Mouse (Mus musculus): ENCODE results near the gene Zfp408. TPM values are rescaled to one million over a fixed set of nuclear protein-coding genes. Genes with fewer than 3 reads are reported as not detected.

Gene Zfp408
- polyA plus RNA-seq, 1 experiment from 2014 or later = 12.7 TPM

DNA sequence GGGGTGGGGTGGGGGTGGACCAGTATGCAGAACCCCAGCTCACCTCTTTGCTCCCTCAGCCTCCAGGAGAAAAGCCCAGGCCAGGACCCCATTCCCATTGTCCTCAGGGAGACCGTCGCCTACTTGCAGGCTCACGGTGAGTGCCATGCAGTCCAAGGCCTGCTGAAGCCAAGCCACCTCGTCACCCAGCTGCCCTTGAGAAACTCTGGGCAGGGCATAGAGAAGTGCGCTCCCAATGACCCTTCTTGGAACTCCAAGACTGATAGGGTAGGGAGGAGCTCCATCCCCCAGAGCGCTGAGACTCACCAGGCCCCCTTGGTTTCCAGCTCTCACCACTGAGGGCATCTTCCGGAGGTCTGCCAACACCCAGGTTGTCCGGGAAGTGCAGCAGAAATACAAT, 19.7 kb upstream of the Zfp408 start:
- Histone ChIP-seq H3K36me3 (peaks cover 91% of the 10 kb centered on the region), H3K9me3 (no peaks in the 10 kb centered on the region), H3K27ac (no peak overlapping the region), H3K4me2 (no peak overlapping the region), H3K4me1 (no peaks in the 10 kb centered on the region), H3K4me3 (no peak overlapping the region), H3K9ac (no peak overlapping the region), H3K27me3 (no peaks in the 10 kb centered on the region)
- ATAC-seq (ENCODE audit: insufficient number of reproducible peaks, low FRiP score, low TSS enrichment, low read depth) = no peak
- WGBS = 91% methylated on average over 8 of the region's 8 CpGs

GRCm38 (mm10) chr2:91667747-91668146, 18.2 kb upstream of the Zfp408 start:
- H3K9ac ChIP-seq = no peak overlapping the region
- H3K4me1 ChIP-seq = no peaks in the 10 kb centered on the region
- ATAC-seq (ENCODE audit: insufficient number of reproducible peaks, low FRiP score, low TSS enrichment, low read depth) = no peak
- no peaks in the 10 kb centered on the region for H3K9me3 ChIP-seq
- no peak overlapping the region for H3K27ac ChIP-seq
- peaks cover 91% of the 10 kb centered on the region for H3K36me3 ChIP-seq
- H3K4me3 ChIP-seq = no peak overlapping the region
- WGBS = 71% methylated on average over 2 of the region's 2 CpGs
- no peak overlapping the region for H3K4me2 ChIP-seq
- no peaks in the 10 kb centered on the region for H3K27me3 ChIP-seq

DNA sequence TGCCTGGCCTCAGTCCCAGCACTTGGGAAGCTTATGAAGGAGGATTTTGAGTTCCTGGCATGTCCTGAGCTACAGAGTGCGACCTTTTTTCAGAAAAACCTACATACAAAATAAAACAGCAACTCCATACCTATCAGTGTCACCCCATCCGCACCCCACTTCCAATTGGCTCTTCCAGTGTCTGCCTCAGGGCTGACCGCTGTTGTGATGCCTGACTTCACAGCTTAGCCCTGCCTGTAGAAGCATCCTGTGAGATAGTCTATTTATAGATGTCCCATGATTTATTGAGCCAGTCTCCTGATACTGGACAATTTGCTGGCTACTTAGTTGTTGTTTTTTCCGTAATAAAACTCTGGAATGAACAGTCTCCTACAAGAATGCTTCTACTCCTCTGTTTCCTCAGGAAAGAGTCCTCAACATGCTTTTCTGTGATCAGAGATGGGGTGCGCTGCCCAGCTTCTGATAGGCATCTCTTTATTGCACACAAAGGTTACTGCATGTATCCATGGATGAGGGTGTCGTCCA, 16.9 kb upstream of the Zfp408 start:
- Histone ChIP-seq H3K9ac (no peak overlapping the region), H3K27me3 (no peaks in the 10 kb centered on the region), H3K36me3 (peaks cover 91% of the 10 kb centered on the region), H3K9me3 (no peaks in the 10 kb centered on the region), H3K4me3 (no peak overlapping the region), H3K4me1 (no peaks in the 10 kb centered on the region), H3K27ac (no peak overlapping the region), H3K4me2 (no peak overlapping the region)
- 92% methylated on average over 6 of the region's 6 CpGs for WGBS
- no peak for ATAC-seq (ENCODE audit: insufficient number of reproducible peaks, low FRiP score, low TSS enrichment, low read depth)

GRCm38 (mm10) chr2:91664780-91665179, 15.2 kb upstream of the Zfp408 start:
- Histone ChIP-seq H3K4me3 (no peak overlapping the region), H3K4me1 (no peaks in the 10 kb centered on the region), H3K27me3 (no peaks in the 10 kb centered on the region), H3K9ac (no peak overlapping the region), H3K4me2 (no peak overlapping the region), H3K27ac (no peak overlapping the region), H3K36me3 (peaks cover 89% of the 10 kb centered on the region), H3K9me3 (no peaks in the 10 kb centered on the region)
- ATAC-seq (ENCODE audit: insufficient number of reproducible peaks, low FRiP score, low TSS enrichment, low read depth) = no peak

DNA sequence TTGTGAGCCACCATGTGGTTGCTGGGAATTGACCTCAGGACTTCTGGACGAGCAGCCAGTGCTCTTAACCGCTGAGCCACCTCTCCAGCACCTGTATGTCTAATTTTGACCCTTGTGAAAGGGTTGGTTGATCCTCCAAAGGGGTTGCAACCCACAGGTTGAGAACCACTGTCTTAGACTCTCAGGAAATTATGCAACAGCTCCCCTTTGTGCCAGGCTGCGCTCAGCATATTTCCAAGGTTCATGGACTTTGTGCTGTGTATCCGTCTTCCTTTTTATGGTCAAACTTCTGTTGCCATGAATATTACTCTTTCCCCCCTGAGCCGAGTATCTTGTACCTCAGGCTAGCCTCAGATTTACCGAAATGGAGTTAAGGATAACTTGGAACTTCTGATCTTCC, 11.4 kb upstream of the Zfp408 start:
- no peaks in the 10 kb centered on the region for H3K27me3 ChIP-seq
- H3K9me3 ChIP-seq = no peaks in the 10 kb centered on the region
- H3K4me1 ChIP-seq = no peaks in the 10 kb centered on the region
- H3K4me3 ChIP-seq = no peak overlapping the region
- WGBS = 92% methylated on average over 6 of the region's 6 CpGs
- peaks cover 92% of the 10 kb centered on the region for H3K36me3 ChIP-seq
- H3K27ac ChIP-seq = no peak overlapping the region
- H3K4me2 ChIP-seq = no peak overlapping the region
- no peak overlapping the region for H3K9ac ChIP-seq
- no peak for ATAC-seq (ENCODE audit: insufficient number of reproducible peaks, low FRiP score, low TSS enrichment, low read depth)

DNA sequence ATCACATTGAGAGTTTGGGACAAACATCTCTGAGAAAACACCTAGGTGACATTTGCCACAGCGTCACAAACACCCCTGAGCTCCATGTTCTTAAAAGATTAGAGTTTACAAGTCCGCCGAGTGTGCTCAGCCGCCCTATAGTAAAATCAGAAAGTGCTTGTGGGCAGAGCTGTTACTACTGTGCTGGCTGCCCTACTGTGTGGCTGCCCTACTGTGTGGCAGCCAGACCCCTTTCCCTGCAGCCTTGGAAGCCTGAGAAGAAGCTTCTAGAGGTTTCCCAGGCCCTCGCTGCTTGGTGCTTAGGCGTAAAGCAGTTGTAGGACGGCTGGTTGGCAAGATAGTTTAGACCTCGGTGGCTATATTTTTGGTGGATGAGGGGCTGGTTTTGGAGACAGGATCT, 10.1 kb upstream of the Zfp408 start:
- Histone ChIP-seq H3K4me2 (no peak overlapping the region), H3K27ac (no peak overlapping the region), H3K4me1 (no peaks in the 10 kb centered on the region), H3K36me3 (peaks cover 95% of the 10 kb centered on the region), H3K9me3 (no peaks in the 10 kb centered on the region), H3K27me3 (no peaks in the 10 kb centered on the region), H3K9ac (no peak overlapping the region), H3K4me3 (no peak overlapping the region)
- WGBS = 95% methylated on average over 8 of the region's 8 CpGs
- ATAC-seq (ENCODE audit: insufficient number of reproducible peaks, low FRiP score, low TSS enrichment, low read depth) = no peak

- no peak for ATAC-seq (ENCODE audit: insufficient number of reproducible peaks, low FRiP score, low TSS enrichment, low read depth)
- Histone ChIP-seq H3K9me3 (no peaks in the 10 kb centered on the region), H3K27ac (no peak overlapping the region), H3K4me3 (no peak overlapping the region), H3K27me3 (no peaks in the 10 kb centered on the region), H3K36me3 (peaks cover 85% of the 10 kb centered on the region), H3K4me1 (peaks cover 3% of the 10 kb centered on the region; the same call in 1 of the 2 replicates), H3K9ac (no peak overlapping the region), H3K4me2 (no peak overlapping the region)
- WGBS = 63% methylated on average over 8 of the region's 8 CpGs
Measured at GRCm38 (mm10) chr2:91656774-91657173, 7.2 kb upstream of the Zfp408 start.

DNA sequence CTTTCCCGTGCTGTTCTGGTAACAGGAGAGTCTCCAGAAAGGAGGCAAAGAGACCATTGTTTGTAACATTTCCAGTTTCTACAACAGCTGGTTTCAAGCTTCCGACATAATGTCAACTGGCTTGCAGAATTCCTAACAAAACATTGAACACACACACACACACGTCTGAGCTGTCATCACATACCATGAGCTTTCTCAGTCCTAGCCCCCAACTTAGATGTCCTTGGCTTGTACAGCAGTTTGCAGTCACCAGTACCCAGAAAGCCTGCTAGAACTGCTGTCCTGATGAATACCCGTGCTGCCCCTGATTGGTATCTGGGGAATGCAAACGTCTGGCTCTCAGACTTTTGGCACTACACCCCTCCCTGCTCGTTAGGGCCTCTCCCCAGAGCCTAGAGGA, 6.2 kb upstream of the Zfp408 start:
- H3K9me3 ChIP-seq = no peaks in the 10 kb centered on the region
- ATAC-seq (ENCODE audit: insufficient number of reproducible peaks, low FRiP score, low TSS enrichment, low read depth) = no peak
- peaks cover 12% of the 10 kb centered on the region for H3K4me1 ChIP-seq
- H3K4me3 ChIP-seq = no peak overlapping the region
- H3K27ac ChIP-seq = no peak overlapping the region
- peaks cover 77% of the 10 kb centered on the region for H3K36me3 ChIP-seq
- H3K4me2 ChIP-seq = no peak overlapping the region
- H3K9ac ChIP-seq = no peak overlapping the region
- WGBS = 56% methylated on average over 6 of the region's 6 CpGs
- H3K27me3 ChIP-seq = no peaks in the 10 kb centered on the region

DNA sequence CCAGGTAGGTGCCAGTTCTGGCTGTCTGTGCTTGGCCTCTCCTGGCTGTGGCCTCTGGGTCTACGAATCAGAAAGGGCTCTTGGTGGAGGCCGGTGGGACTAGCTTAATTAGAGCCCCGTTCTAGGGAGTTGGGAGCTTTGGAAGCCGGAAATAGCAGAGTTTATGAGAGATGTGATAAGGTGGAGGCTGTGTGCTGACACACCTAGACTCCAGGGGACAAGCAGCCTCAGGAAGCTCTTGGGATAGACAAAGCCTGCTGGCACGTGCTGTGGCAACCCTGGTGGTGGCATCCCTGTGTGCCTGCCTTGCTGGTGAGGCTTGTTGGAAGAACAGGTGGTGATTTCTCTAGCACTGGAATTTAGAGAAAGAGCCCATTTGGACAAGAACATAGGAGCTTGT, 5.8 kb upstream of the Zfp408 start:
- Histone ChIP-seq H3K9ac (no peak overlapping the region), H3K4me1 (peaks cover 15% of the 10 kb centered on the region), H3K27me3 (no peaks in the 10 kb centered on the region), H3K4me3 (no peak overlapping the region), H3K4me2 (no peak overlapping the region), H3K27ac (no peak overlapping the region), H3K9me3 (no peaks in the 10 kb centered on the region), H3K36me3 (peaks cover 76% of the 10 kb centered on the region)
- ATAC-seq (ENCODE audit: insufficient number of reproducible peaks, low FRiP score, low TSS enrichment, low read depth) = no peak
- 78% methylated on average over 5 of the region's 5 CpGs for WGBS

DNA sequence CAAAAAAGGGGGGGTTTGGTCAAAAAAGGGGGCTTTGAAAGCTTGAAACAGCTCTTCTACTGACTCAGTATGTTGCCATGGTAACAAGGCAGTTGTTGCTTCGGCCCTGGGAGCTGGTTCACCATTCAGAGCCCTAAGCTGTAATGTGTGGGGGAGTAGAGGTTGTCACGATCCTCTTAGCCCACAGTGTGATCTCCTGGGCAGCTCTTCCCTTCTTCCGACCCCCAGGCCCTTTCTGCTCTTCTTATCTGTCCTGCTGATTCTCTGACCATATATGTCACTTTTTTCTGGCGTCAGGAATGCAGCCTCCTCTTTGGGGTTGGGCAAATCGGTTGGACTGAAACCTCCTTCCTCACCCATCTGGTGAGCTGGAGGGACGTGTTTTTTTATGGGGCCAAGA, 3.3 kb upstream of the Zfp408 start:
- Histone ChIP-seq H3K27ac (no peak overlapping the region), H3K9ac (no peak overlapping the region), H3K36me3 (peaks cover 53% of the 10 kb centered on the region), H3K9me3 (no peaks in the 10 kb centered on the region), H3K27me3 (no peaks in the 10 kb centered on the region), H3K4me2 (no peak overlapping the region), H3K4me1 (peaks cover 25% of the 10 kb centered on the region), H3K4me3 (no peak overlapping the region)
- 63% methylated on average over 6 of the region's 6 CpGs for WGBS
- no peak for ATAC-seq (ENCODE audit: insufficient number of reproducible peaks, low FRiP score, low TSS enrichment, low read depth)

DNA sequence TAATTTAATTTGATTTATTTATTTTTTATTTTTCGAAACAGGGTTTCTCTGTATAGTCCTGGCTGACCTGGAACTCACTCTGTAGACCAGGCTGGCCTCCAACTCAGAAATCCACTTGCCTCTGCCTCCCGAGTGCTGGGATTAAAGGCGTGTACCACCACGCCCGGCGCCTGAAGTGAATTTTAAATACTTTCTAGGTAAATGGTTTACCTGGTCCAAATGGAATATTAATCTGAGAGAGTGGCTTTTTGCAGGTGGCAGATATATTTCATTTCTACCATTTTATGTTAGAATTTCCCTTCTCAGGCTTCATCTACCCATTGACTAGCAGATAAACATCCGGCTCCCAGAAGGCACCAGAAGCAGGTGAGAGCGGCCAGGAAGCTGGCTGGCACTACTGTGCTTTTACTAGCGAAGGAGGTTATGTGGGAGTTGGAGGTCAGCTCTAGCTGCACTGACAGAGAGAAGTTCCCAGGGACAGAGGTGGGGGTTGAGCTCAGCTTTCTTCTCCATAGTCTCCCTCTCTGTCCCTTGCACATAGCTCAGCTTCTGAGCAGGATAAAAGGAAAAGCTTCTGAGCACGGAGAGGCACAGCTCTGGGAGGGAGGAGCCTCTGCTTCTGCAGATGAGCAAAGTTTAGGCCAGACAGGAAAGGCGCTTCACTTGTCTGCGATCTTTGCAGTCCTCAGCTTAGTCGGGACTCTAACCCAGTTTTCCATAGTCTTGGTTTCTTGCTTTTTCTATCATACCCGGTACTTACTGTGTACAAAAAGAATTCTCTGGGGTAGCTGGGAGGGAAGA, 2.1 kb upstream of the Zfp408 start:
- Histone ChIP-seq H3K4me2 (no peak overlapping the region), H3K27me3 (no peaks in the 10 kb centered on the region), H3K9me3 (no peaks in the 10 kb centered on the region), H3K4me3 (no peak overlapping the region), H3K9ac (no peak overlapping the region), H3K27ac (no peak overlapping the region), H3K4me1 (peaks cover 25% of the 10 kb centered on the region), H3K36me3 (peaks cover 53% of the 10 kb centered on the region)
- no peak for ATAC-seq (ENCODE audit: insufficient number of reproducible peaks, low FRiP score, low TSS enrichment, low read depth)
- 89% methylated on average over 14 of the region's 14 CpGs for WGBS

GRCm38 (mm10) chr2:91650360-91650995, 887 bp upstream of the Zfp408 start:
- WGBS = 10% methylated on average over 16 of the region's 16 CpGs
- Histone ChIP-seq H3K27me3 (no peaks in the 10 kb centered on the region), H3K9me3 (no peaks in the 10 kb centered on the region), H3K9ac (peak overlapping the region; percentile 58), H3K4me3 (peak overlapping the region; percentile 73), H3K4me2 (peak overlapping the region; percentile 65), H3K27ac (peak overlapping the region; percentile 94), H3K4me1 (peaks cover 25% of the 10 kb centered on the region), H3K36me3 (peaks cover 53% of the 10 kb centered on the region)
- no peak for ATAC-seq (ENCODE audit: insufficient number of reproducible peaks, low FRiP score, low TSS enrichment, low read depth)

All from limb, embryonic 15.5 days (tissue).